Mouse (Mus musculus) central nervous system, embryonic 14 days (tissue): ENCODE results near the gene Ppp2ca. TPM values are rescaled to one million over a fixed set of nuclear protein-coding genes. Genes with fewer than 3 reads are reported as not detected.

Source experiments
- polyA plus RNA-seq: library from polyadenylated mRNA; depleted of rRNA; stranded (reverse); fragments of >200 nt; gene quantifications from 2 replicates; pipeline ENCODE4 v1.2.3, GENCODE M21; 2012; rRNA removed

Gene Ppp2ca
- 112 and 124 TPM in 2 replicates for polyA plus RNA-seq

GRCm38 (mm10) chr11:52098398-52098946 lies at the start of gene Ppp2ca:
TSS of gene Ppp2ca (plus strand) at chr11:52098681.

GRCm38 (mm10) chr11:52145428-52145827 lies 46.9 kb downstream of the Ppp2ca start, which contains the start of gene Olfr1373:
TSS of gene Olfr1373 (minus strand) at chr11:52145528.

Other genes starting within 250 kb of the Ppp2ca start
- gene Jade2, start 241.0 kb upstream of the Ppp2ca start, polyA plus RNA-seq = 0.96 and 1.7 TPM in 2 replicates
- 52.9 and 58.0 TPM in 2 replicates for gene Cdkn2aipnl, start 131.0 kb upstream of the Ppp2ca start, polyA plus RNA-seq
- gene Ube2b, start 97.9 kb upstream of the Ppp2ca start, polyA plus RNA-seq = 198 and 227 TPM in 2 replicates
- 15.4 and 17.5 TPM in 2 replicates for gene Cdkl3, start 94.5 kb upstream of the Ppp2ca start, polyA plus RNA-seq
- not detected in 2 replicates for gene Olfr1373, start 46.8 kb downstream of the Ppp2ca start, polyA plus RNA-seq
- not detected in 2 replicates for gene Olfr1371, start 115.3 kb downstream of the Ppp2ca start, polyA plus RNA-seq
- gene Skp1a, start 133.3 kb downstream of the Ppp2ca start, polyA plus RNA-seq = 219 and 243 TPM in 2 replicates
- gene Tcf7, start 184.3 kb downstream of the Ppp2ca start, polyA plus RNA-seq = 8.8 and 9.6 TPM in 2 replicates